Mouse (Mus musculus) heart, postnatal 14 days (tissue): ENCODE results near the gene Map3k14. TPM values are rescaled to one million over a fixed set of nuclear protein-coding genes. Genes with fewer than 3 reads are reported as not detected.

Source experiments
- total RNA-seq, 2 experiments: library from RNA; stranded (reverse); gene quantifications; 2 replicates each; pipeline ENCODE4 v1.2.3; 2021

Gene Map3k14
- total RNA-seq, 2 experiments from 2014 or later: 3.5 to 4.0 TPM

Other genes starting within 250 kb of the Map3k14 start
- gene Nmt1, start 239.3 kb downstream of the Map3k14 start, total RNA-seq: 10 to 100 TPM; 61.0 to 62.1 TPM
- 10 to 100 TPM; 68.5 to 71.1 TPM for gene Dcakd, start 239.1 kb downstream of the Map3k14 start, total RNA-seq
- gene Plcd3, start 165.8 kb downstream of the Map3k14 start, total RNA-seq: 10 to 100 TPM; 19.4 to 20.9 TPM
- 10 to 100 TPM; 30.5 to 34.5 TPM for gene Acbd4, start 165.8 kb downstream of the Map3k14 start, total RNA-seq
- gene Hexim1, start 151.2 kb downstream of the Map3k14 start, total RNA-seq: 10 to 100 TPM; 18.5 to 20.4 TPM
- gene Hexim2, start 135.0 kb downstream of the Map3k14 start, total RNA-seq: 1 to 10 TPM; 1.8 to 3.3 TPM
- 10 to 100 TPM; 16.8 to 21.6 TPM for gene Fmnl1, start 96.4 kb downstream of the Map3k14 start, total RNA-seq
- gene 1700023F06Rik, start 58.9 kb downstream of the Map3k14 start, total RNA-seq: not detected
- not detected for gene Spata32, start 49.0 kb downstream of the Map3k14 start, total RNA-seq
- 10 to 100 TPM; 27.2 to 29.1 TPM for gene Arhgap27, start 96.2 kb upstream of the Map3k14 start, total RNA-seq
- 10 to 100 TPM; 10.8 to 11.3 TPM for gene Plekhm1, start 145.2 kb upstream of the Map3k14 start, total RNA-seq
- not detected for gene Lrrc37a, start 237.1 kb upstream of the Map3k14 start, total RNA-seq